Mouse (Mus musculus) ES-Bruce4 (cell line): ENCODE results near the gene Gpm6b. TPM values are rescaled to one million over a fixed set of nuclear protein-coding genes. Genes with fewer than 3 reads are reported as not detected.

ENCODE experiments used
- H3K27ac ChIP-seq: 2 replicates; pipeline ENCODE4 v1.5.1; 2012; ENCODE audit warnings: low read length, inconsistent platforms; ENCODE audit not compliant: insufficient read depth
- H3K27me3 ChIP-seq: 2 replicates; pipeline ENCODE4 v1.6.1; 2012; ENCODE audit warnings: mild to moderate bottlenecking, low read length, inconsistent platforms; ENCODE audit not compliant: control insufficient read depth, poor library complexity, insufficient read depth, severe bottlenecking
- H3K36me3 ChIP-seq: 2 replicates; pipeline ENCODE4 v1.6.1; 2012; ENCODE audit warnings: inconsistent platforms, mild to moderate bottlenecking, low read length, moderate library complexity; ENCODE audit not compliant: control insufficient read depth, poor library complexity, insufficient read depth, severe bottlenecking
- H3K4me1 ChIP-seq: one replicate; pipeline ENCODE4 v1.8.1; 2011; ENCODE audit warnings: low read length; ENCODE audit not compliant: control insufficient read depth, insufficient read depth
- H3K4me3 ChIP-seq: 2 replicates; pipeline ENCODE4 v1.5.1; 2011; ENCODE audit warnings: low read depth, mild to moderate bottlenecking, low read length
- H3K9ac ChIP-seq: 2 replicates; pipeline ENCODE4 v1.6.1; 2012; ENCODE audit warnings: low read depth, mild to moderate bottlenecking, inconsistent platforms; ENCODE audit not compliant: poor library complexity, severe bottlenecking
- H3K9me3 ChIP-seq: replicated peaks from 2 replicates; pipeline ENCODE4 v1.6.1; 2012; ENCODE audit warnings: mild to moderate bottlenecking, low read length, inconsistent platforms; ENCODE audit not compliant: control insufficient read depth, poor library complexity, insufficient read depth, severe bottlenecking
- CTCF ChIP-seq: IDR thresholded peaks from one replicate; pipeline ENCODE4 v1.8.1; 2011; ENCODE audit warnings: low read depth, low read length
- EP300 ChIP-seq: IDR thresholded peaks from 2 replicates; pipeline ENCODE4 v1.6.1; 2011; ENCODE audit warnings: low read depth, low read length; ENCODE audit not compliant: insufficient read depth
- POLR2A ChIP-seq: IDR thresholded peaks from one replicate; pipeline ENCODE4 v1.8.1; 2011; ENCODE audit warnings: low read length; ENCODE audit not compliant: insufficient read depth
- polyA plus RNA-seq: library from polyadenylated mRNA; stranded (reverse); fragments of >200 nt; gene quantifications from 2 replicates; pipeline ENCODE4 v1.2.4, GENCODE M21; 2011; ENCODE audit warnings: low read depth; ENCODE audit not compliant: missing spikeins, insufficient read depth, insufficient read length

The Gpm6b gene
- polyA plus RNA-seq, 1 experiment = 2.0 TPM

DNA sequence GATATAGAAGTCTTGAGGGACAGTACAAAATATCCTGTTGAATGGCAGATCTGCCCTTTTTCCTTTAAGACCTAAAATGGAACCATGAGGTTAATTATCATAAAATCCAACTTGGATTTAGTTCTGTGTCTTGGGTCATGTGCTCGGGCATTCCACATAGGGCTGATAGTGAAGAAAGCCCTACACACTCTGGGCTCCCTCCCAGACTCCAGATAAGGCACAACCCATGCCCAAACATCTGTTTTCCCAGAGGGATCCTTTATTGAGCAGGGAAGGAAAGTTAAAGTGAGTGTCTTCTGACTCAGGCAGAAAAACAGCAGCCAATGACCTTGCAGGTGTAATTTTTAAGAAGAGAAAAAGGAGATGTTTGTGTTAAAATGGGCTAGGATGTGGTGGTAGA lies 116.2 kb downstream of the Gpm6b start:
- Histone ChIP-seq H3K36me3 (no peaks in the 10 kb centered on the region), H3K4me3 (no peak overlapping the region), H3K27ac (no peak overlapping the region), H3K9ac (no peak overlapping the region), H3K27me3 (no peaks in the 10 kb centered on the region), H3K4me1 (no peaks in the 10 kb centered on the region), H3K9me3 (no peaks in the 10 kb centered on the region)
- TF ChIP-seq EP300 (no peak), CTCF (no peak), POLR2A (no peak)

DNA sequence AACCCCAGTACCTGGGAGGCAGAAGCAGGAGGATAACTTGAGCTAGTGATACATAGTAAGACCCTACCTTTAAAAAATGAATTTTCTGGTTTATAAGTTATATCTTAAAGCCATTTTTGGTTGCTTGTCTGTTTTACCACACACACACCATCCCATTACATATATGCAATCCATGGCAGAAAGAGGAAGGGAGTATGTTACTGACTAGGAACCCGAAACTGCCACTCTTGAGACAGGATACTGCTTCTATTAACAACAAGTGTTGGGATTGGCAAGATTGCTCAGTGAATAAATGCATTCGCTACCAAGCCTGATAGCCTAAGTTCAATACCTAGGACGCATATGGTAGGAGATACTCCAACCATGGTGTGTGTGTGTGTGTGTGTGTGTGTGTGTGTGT lies 117.6 kb downstream of the Gpm6b start:
- H3K27me3 ChIP-seq = no peaks in the 10 kb centered on the region
- H3K36me3 ChIP-seq = no peaks in the 10 kb centered on the region
- TF ChIP-seq POLR2A (no peak), EP300 (no peak), CTCF (no peak)
- H3K27ac ChIP-seq = no peak overlapping the region
- no peak overlapping the region for H3K9ac ChIP-seq
- H3K9me3 ChIP-seq = no peaks in the 10 kb centered on the region
- no peak overlapping the region for H3K4me3 ChIP-seq
- no peaks in the 10 kb centered on the region for H3K4me1 ChIP-seq

DNA sequence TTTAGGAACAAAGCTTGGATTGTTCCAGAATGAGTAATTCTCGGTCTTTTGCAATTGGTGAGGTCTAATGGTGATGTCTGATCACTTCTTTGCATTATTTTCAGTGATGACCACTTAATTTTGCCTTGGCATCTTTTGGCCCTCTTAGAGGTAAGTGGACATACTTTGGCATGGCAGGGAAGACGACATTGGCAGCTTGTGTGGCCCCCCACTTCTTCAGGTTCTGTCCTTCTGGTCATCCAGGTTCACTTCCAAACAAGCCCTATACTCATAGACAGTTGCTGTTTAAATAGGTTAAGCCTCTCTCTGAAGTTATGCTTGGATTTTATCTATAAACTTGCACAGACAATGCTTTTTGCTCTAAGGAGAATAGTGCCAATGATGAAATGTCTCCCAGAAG lies 120.2 kb downstream of the Gpm6b start:
- TF ChIP-seq POLR2A (no peak), CTCF (no peak), EP300 (no peak)
- H3K9ac ChIP-seq = no peak overlapping the region

DNA sequence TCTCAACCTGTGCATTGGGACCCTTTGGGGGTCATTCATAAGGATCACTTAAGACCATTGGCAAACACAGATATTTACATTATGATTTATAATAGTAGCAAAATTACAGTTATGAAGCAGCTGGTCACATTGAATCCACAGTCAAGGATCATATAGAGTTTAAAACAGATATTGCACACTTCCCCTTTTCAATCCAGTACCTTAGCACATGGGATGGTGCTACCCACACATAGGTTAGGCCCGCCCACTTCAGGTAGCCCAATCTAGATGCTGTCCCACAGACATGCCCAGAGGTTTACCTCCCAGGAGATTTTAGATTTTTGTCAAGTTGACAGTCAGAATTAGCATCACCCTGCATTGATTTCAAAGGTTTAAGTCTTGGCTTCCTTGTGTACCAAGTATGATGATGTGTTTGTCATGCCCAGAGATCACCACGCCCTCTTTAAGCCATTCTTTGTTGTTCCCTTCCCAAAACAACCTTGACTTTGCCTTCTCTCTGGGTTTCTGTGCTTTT lies 121.3 kb downstream of the Gpm6b start:
- no peaks in the 10 kb centered on the region for H3K27me3 ChIP-seq

More for the DNA sequence above, 120.2 kb downstream of the Gpm6b start:
- no peaks in the 10 kb centered on the region for H3K9me3 ChIP-seq
- H3K4me3 ChIP-seq = no peak overlapping the region
- H3K36me3 ChIP-seq = no peaks in the 10 kb centered on the region
- no peaks in the 10 kb centered on the region for H3K4me1 ChIP-seq
- no peaks in the 10 kb centered on the region for H3K27me3 ChIP-seq
- no peak overlapping the region for H3K27ac ChIP-seq

DNA sequence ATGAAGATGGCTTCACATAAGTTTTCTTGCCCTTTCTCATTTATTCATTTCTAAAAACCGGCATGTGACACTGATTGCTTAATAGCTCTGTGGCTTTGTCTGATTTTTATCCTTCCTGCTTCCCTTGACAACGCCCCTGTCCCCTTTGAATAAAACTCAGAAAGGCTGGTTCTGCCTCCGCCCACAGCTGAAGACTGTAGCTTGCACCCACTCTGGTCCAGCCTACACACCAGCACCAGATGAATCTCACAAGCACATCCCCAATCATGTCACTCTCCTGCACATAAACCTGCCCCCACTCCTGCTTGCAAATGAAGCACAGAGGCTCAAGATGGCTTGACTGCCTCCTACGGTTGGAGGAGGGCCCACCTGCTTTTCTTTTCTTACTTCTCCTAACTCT lies 121.7 kb downstream of the Gpm6b start:
- H3K4me3 ChIP-seq = no peak overlapping the region
- H3K36me3 ChIP-seq = no peaks in the 10 kb centered on the region
- no peak overlapping the region for H3K27ac ChIP-seq
- no peak for TF ChIP-seq POLR2A
- TF ChIP-seq EP300 = no peak
- TF ChIP-seq CTCF = no peak
- H3K4me1 ChIP-seq = no peaks in the 10 kb centered on the region
- no peaks in the 10 kb centered on the region for H3K27me3 ChIP-seq
- H3K9me3 ChIP-seq = no peaks in the 10 kb centered on the region
- H3K9ac ChIP-seq = no peak overlapping the region

More for the DNA sequence above, 121.3 kb downstream of the Gpm6b start:
- no peak for TF ChIP-seq EP300
- TF ChIP-seq POLR2A = no peak
- TF ChIP-seq CTCF = no peak
- H3K9ac ChIP-seq = no peak overlapping the region
- H3K27ac ChIP-seq = no peak overlapping the region
- no peak overlapping the region for H3K4me3 ChIP-seq
- no peaks in the 10 kb centered on the region for H3K36me3 ChIP-seq
- H3K9me3 ChIP-seq = no peaks in the 10 kb centered on the region
- H3K4me1 ChIP-seq = no peaks in the 10 kb centered on the region

DNA sequence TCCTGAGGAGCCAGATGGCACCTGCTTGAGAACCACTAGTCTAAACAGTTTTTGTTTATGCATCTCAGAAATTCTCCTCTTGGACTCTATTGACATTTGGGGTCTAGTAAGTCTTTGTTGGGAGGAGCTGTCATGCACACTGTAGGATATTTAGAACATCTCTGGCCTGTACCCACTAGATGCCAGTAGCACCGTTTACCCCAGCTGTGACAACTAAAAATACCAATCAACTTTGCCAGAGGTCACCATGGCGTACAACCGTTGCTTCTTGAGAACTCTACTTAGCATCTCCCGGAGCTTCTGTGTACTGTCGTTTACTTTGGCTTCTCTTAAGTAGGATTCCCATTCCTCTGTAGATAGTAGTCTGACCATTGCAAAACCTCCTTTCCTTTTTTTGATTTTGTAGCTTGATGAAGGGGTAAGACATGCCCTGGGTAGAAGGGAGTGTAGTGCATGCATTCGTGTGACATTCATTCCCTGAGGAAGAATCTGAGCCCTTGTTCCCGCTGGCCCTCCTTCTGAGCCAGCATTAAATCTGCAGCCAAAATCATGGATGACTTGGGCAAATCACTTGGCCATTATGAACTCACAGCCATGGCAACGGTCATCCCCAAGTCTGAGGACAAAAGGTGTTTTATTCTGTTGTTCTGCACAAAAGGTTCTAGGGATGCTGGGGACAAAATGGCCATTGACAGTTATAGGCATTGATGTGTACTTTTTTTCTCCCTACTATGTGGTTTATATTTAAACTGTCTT lies 126.9 kb downstream of the Gpm6b start:
- TF ChIP-seq EP300 = no peak
- TF ChIP-seq POLR2A = no peak
- Histone ChIP-seq H3K9ac (no peak overlapping the region), H3K27me3 (no peaks in the 10 kb centered on the region), H3K9me3 (no peaks in the 10 kb centered on the region), H3K27ac (no peak overlapping the region), H3K36me3 (no peaks in the 10 kb centered on the region), H3K4me1 (no peaks in the 10 kb centered on the region), H3K4me3 (no peak overlapping the region)
